Mouse (Mus musculus) spleen, postnatal 36 days (tissue): ENCODE results near the gene Cmc2.

Source experiments
- DNase-seq, 2 experiments: peaks; one replicate each; pipeline ENCODE4 v3.0.0; 2022; ENCODE audit warnings: low spot score in 2 of 2, mixed read lengths in 1 of 2

The Cmc2 gene

GRCm38 (mm10) chr8:116848042-116848441 lies 73.2 kb downstream of the Cmc2 start:
- DNase-seq, result no peak

DNA sequence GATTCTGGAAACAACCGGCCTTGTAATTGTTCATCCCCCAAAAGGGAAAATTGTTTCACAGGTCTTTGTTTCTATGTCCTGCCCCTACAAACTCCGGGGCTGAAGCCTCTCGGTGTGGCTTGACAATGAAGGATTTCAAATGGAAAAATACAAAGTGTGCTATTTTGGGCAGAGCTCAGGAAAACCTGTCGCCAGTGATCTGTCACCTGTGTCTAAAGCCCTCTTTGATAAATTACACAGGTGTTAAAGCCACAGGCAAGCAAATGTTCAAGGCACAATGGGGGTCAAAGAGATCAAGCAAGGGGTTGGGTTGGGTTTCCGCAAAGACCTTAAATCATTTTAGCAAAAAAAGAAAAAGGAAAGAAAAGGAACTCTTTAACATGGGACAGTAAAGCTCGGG lies 78.6 kb downstream of the Cmc2 start:
- no peak for DNase-seq
